Mouse (Mus musculus) WW6 (cell line): ENCODE measurements around the gene Cfap43.

Experiments used
- DNase-seq: peaks from one replicate; pipeline ENCODE4 v3.0.0-alpha.2; 2013; ENCODE audit warnings: low read depth, low spot score

Gene Cfap43

DNA sequence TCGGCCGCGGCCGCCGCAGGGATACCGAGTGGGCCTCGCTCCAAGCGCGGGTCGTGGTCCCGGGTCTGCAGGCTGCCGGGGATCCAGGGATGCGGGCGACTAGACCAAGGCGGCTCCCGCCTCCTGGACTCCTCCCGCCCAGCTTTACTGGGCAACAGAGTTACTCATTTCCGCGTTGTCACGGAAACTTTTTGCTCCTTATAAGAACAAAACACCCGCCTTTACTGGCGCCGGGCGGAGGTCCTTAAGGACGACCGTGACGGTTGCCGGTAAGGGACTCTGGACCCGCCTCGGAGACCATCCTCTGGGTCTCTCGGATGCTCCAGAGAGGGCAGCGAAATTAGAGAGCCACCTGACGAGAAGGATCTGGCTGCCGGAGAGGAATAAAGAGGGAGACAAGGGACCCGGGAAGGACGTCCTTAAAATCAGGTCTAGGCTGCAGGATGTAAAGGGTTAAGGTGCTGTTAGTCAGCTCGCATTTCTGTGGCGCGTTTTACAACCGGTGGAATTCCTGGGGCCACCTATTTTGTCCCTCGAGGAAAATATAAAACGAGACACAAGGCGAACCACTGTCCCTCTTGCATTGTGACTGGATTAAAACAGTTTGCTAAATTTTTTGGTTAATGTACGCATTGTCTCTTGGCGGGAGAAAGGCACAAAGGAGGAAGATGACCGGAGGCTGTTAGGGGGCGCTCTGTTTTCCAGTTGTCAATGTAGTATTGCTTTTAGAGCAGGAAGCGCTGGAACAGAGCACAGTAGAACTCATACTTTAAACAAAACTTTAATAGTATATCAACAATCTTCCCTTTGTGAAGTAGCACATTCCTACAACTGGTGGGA, at the start of gene Cfap43, which contains the start of gene Itprip:
Gene Cfap43, minus strand, starts transcription at position 162 of the 840 bp plus-strand sequence.
Gene Itprip, minus strand, starts transcription at position 174 of the 840 bp plus-strand sequence.
- DNase-seq, result no peak

DNA sequence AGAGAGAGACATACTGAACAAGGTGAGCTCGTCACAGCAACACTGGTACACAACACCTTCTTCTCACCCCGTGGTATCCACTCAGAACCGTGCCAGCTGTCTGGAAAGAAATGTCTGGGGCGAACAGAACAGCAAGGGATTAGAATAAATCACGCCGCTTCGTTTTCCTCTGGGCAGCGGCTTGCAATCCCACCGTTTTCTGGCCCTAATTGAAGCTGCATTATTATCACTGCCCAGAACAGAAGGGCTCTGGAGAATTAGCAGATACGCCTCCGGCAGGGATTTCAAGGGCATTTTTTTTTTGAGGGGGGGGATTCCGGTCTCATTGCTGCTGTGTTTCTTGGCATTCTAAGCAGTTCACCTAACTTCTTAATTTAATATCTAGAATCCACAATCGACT, 39.1 kb upstream of the Cfap43 start:
- no peak for DNase-seq

DNA sequence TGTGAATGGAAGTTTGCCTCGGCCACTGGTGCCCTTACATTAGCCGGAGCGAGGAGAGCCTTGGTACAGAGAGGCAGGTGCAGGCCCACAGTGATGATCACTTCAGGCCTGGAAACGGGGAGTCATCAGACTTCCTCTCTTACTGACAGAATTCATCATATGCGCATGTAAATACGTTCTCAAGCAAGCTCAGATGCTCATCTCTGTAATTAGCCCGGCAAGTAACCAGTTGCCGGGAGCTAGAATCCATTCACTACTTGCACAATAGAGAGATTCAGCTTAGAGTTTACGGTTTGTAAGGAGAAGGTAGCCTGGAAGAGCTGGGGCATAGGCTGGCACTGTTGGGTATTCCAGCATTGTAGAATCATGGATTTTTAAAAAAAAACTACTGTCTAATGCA, 34.1 kb upstream of the Cfap43 start:
- DNase-seq, result no peak

DNA sequence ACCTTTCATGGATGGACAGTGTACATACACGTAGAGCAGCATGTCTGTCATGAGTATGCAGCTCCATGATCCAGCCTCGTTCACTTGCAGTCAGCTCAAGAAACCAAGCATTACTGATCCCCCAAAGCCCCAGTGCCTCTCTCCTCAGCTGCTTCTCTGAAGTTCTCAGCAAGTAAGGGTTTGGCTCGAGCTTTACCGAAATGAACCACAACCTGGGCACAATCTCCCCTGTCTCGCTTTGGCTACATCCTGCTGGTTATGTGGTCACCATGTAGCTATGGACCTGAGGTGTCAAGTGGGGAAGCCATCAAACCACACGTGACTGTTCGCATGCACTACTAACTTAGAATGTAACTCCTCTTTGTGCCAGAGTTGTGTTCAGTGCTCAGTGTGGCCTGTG, 31.9 kb upstream of the Cfap43 start:
- no peak for DNase-seq

DNA sequence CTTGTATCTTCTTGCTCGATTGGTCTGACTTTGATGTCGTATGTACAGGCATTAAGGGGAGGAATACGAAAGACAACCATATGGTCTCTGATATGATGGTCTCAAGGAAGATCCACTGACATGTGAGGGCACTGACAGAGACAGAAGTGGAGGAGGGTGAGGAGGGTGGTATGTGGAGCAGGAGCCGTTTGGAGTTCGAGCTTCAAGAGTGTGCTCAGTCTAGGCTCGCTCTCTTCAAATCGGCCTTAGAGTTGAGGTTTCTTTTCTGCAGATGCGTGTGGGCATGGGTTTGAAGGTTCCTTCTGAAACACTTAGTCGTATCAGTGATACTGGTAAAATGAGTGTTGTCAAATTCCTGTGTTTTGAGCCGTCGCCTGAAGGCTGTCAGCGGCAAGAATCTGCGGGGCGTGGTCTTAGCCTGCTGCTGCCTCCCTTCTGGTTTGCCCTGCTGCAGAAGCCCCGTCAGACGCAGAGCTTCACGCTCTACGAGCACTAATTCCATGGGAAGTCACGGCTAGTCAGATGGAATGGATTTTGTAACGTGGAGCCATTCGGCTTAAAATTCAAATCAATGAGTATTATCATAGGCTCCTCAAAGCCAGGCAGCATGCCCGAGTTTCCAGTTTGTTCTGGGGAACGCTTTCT, 27.9 kb upstream of the Cfap43 start:
- no peak for DNase-seq

DNA sequence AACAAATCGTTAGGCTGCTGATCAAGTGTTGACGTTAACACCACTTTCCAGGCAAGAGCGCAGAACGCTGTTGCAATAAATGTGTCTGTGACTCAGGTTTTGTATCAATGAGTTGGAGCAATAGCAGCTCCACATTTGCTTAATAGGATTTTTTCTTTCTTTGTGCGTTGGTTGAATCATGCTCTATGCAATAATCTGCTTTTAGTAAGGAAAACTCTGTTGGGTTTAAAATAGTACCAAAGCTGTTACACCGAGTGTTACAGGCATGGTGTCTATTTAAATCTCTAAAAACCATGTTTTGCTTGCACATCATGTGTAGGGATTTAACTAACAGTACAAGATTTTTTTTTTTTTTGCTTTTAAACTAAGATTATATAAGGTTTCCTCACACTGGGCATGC, 20.3 kb upstream of the Cfap43 start:
- no peak for DNase-seq

DNA sequence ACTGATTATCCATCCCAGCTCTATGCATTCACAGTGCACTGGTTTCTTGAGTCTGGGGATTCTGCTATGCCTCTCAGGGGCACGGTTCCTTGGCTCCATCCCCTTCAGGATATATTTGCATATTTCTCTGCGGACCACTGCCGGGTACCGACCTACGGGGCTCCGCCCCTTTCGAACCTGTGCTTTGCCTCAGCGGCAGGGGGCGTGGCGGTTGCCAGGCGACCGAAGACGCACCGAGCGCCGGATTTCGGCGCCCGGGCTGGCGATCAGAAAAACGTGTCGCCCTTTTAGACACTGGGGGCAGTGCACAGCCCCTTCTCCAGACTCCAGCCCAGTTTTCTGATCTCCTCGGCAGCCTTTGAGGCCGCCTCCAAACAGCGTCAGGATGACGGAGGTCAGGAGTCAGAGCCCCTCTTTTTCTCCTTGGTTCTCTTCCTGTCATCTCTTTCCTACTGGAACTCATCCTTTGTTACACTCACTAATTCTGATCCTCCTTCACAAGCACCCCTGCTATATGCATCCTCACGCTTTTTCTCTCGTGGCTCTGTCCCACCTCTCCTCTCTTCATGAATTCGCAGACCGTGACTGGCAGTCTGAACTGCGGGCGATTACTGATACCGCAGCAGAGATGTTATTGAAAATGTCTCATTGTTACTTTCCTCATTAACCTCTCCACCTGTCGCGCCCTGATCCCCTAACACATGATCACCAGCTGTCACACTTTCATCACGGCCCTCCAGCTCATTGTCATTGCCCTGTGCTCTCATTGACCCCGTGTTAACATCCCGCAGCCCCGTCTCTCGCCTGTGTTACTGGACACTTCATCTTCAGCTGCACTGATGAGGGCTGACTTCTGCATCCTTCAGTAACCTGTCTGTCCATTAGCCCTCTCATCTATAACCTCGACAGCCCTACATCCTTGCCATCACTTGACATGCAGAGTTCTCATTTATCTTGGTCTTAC, 18.6 kb upstream of the Cfap43 start, which contains the start of gene Cfap58:
Gene Cfap58, plus strand, starts transcription at position 233 of the 964 bp plus-strand sequence.
- DNase-seq, result peak; percentile 76

DNA sequence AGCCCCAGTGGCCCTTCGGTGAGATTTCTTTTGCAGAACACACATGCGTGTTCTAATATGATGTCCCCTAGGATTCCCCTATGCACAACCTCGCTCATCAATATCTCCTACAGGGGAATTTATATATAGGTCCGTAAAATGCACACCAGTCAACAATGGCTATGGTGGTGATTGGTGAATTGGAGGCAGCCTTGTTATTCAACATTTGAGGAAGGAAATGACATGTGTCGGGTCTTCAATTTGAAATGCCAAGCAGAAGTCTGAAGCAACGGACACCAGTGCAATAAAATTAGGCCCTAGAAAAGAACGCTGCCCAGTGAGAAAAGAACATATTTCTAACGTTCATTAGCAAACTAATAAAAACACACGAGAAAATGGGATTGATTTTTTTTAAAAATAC, 17.9 kb upstream of the Cfap43 start:
- no peak for DNase-seq

DNA sequence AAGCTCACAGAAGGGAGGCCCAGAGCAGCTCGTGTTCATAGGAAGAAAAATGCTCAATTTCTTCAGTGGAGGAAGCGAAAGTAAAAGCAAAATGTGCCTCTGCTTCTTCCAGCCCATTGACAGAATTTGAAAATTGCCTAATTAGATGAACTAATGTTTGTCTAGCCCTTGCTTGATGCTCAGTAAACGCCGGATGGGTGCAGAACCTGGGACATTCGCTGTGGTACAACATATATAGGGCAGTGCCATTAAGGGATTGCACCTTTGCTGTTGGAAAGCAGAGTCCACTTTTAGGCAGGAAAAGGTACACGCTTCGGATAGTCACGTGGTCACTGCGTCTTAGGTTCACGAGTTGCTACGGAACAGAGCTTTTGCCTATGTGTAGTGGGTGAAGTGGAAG, 17.4 kb upstream of the Cfap43 start:
- no peak for DNase-seq

DNA sequence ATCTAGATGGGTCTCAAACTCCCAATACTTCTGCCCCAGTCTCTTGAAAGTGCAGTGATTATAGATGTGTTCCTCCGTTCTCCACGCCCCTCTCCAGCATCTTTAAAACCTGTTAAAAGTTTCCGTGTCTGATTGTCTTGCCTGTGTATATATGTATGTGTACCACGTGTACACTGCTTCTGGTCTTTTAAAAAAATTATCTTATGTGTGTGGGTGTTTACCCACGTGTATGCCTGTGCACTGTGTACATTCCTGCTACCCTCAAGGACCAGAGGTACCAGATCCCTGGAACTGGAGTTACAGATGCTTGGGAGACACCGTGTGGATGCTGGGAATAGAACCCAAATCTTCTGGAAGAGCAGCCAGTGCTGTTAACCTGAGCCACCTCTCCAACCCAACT, 16.4 kb upstream of the Cfap43 start:
- no peak for DNase-seq

DNA sequence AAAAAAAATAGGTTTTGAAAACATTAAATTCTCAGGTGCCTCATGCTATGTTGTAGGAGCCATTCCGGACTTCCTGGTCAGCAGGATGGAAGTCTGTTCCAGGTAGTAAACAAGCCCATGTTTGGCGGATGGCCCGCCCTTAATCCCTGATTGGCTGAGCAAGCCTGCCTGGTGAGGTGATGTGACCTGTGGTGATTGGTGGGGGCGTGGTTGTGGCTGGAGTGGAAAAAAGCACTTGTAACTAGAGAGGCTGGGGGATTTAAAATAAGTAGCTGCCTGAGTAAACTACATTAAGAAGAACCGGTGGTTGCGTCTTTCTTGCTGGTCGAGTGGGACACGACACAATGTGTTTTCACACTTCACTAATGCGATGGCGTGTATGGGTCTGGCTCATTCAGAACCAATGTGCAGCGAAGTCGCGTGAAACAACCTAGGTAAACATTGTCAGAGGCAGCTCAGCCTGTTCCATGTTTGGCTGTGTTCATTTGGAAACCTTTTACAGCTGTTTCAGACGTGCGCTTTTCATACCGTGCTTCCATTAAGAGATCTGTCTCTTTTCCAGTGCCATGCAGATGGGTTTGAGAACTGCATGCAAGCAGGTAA, 15.7 kb upstream of the Cfap43 start:
- DNase-seq, result no peak

DNA sequence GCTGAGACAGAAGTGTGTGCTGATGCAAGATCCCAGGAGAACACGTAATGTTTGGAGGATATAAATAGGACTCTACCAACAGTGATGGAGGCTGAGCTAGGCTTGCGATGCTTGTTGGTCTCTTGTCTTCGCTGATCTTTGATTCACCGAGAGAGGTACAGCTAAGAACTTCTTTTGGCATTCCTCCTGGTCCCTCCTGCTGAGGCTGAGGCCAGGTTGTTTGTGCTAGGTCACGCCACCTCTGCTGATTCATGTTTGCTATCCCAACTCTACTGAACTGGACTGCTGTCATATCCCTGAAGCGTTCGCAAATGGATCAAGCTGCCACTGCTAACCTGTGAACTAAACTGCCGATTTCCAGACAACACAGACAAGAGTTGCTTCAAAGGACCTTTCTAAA, 15.1 kb upstream of the Cfap43 start:
- no peak for DNase-seq

DNA sequence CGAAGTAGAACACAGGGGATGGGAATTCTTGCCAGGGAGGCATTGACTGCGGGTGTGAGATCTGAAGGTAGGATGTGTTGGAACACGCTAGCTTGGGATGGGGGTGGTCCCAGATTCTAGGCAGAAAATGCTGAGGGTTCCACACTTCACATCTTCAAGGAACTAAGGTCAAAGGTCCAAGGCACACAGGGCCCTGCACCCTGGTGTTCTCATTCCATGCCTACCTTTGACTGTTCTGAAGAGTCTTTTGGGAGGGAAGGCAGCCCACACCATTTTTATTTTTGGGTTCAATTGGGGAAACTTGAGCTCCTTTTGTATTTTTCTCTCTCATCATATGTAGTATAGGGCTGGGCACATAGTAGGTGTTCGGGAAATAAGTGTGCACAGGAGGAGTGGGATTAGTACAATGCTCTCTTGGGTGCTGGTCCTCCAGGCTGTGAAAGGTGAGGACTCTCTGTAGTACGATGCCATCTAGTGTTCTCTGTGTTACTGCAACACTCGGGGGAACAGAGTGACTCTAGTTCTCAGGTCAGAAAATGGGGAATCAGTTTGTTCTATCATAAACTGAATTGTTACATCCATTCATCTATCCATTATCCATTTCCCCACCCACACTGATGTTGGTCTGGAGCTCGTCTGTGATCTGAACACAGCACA, 13.0 kb upstream of the Cfap43 start:
- no peak for DNase-seq

DNA sequence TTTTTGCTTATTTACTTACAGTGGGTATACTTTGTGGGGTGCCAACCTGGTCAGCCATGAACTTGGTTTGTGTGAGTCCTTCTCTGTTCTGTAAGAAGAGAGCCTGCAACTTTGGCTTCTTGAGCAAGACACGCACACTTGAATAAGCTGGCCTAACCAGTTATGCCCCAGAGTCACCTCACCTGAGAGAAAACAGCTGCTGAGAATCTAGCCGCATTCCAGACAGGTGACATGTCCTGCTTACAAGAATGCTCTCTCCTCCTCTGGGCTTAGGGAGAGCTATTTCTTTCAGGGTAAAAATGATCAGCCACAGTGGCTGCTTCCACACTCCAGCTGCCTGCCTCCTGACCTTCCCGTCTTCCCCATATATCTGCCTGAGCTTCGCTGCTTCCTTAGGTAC, 10.0 kb upstream of the Cfap43 start:
- DNase-seq, result no peak

DNA sequence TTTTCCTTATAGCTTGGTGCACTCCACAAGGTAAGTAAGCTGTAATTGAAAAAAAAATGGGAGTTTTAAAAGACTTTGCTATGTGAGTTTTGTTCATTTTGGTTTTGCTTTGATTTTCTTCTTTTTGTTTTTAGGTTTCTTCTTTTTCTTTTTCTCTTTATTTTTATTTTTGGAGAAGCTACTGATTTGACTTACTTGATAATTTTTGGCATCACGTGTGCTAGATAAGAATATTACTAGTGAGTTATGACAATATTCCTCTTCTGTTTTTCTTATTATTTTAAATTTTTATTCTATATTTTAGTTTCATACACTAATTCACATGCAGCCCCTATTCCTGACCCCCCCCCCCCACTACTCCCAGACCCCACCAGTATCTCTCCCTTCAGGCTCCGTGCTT, 7.9 kb upstream of the Cfap43 start:
- DNase-seq, result no peak

DNA sequence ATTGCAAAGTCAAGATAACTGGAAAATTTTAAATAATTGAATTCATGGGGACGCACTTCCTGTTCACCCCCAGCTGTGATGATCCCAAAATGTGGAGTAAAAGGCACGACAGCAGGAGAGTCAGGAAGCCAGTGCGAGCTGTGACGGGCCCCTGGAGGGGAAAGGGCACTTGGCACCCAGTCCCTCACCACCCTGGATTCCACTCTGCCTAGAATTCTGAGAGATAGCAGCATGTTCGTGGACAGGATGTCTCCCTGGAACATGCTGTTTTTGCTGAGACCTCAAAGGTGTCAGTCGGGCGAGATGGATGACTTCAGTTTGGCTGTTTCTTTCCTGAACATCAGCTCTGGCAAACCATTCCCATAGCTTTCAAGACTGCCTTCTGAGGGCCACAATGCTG, 6.7 kb upstream of the Cfap43 start:
- no peak for DNase-seq

DNA sequence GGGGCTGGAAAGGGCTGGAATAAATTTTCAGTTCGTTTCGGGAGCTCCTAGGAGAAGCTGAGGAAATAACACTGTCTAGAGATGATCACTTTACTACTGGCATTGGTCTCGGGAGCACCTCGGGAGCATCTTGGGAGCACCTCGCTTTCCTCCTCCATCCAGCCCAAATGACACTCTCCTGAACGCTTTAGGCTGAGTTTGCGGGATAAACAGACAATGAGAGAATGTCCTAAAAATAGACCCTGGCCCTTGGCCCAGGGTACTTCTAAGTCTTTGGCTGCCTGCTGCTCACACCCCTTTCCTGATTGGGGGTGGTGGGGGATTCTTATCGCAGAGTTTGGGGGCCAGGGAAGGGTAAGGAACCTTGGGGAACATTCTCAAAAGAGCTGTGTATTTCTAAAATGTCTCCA, 884 bp upstream of the Cfap43 start:
- no peak for DNase-seq

DNA sequence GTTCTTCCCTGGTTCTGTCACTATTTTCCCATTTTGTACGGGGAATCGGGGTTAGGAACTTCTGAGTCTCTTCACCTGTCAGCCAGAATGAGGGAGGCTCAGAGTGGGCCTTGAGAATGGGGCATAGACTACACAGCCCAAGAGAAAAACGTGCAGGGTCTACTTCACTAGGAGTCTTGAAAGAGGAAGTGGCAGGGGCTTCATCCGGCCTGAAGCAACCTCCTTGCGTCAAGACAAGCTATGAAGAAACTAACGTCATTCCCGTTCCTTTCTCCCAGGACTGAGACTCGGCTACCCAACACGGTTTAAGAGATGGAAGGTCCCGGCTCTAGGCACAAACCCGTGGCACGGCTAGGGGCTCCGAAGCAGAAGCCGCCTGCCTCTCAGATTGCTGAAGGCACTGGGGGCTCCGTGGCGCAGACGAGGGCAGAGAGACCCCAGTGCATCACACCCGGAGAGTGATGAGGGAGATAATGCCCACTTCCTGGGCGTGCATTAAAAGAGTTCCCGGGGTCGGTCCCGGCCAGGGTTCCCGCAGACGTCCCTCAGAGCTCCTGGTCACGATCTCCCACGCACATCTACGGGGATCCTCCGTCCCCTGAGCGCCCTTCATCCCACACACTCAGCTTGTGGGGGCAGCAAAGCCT, 509 bp downstream of the Cfap43 start:
- no peak for DNase-seq

DNA sequence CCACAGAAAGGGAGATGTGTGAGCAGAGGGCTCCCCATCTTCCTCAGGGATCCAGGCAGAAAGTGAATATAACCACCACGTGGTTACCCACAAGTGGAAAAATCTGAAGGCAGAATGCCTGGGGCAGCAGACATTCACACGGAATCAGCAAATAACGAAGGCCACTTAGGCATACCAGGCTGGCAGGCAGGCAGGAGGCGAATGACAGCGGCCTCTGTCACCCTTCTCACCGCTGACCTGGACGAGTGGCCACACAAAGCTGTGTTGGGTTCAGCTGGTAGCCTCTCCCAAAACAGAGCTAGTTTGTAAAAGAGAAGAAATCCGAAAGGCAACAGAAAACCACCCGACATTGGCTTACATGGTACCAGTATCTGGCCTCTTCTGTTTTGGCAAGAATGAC, 1.1 kb downstream of the Cfap43 start:
- no peak for DNase-seq

DNA sequence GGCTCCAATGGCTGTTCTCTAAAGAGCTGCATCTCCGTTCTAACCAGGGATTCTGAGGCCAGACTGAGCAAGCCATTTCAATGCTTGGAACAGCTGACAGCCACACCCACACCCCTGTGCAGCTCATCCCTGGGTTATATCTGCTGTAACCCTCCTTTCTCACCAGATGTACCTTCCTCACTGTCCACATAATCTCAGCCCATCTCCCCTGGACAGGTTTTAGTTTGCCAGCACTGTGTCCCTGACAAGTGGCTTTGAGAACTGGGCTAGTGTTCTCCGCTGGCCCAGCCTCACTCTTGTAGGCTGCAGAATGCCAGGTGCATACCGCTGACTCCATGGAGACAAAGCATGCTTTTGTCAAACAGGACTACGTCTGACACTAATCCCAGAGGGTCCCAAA, 1.7 kb downstream of the Cfap43 start:
- no peak for DNase-seq

DNA sequence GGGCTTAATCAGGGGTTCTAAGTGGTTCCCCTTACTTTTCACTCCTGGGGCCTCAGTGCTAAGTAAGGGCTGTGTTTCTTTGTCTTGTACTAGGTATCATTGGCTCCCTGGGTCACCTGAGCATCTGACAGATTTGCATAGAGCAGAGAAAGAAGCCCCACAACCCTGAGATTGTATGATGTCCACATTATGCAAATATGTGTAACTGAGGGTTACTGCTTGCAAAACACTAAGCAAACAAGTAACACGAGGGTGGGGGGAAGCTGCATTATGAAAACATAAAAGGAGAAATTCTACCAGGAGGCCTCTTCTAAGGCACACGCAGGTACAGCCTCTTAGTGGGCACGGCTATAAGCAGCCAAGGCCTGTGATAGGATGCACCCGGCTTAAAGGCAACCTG, 3.8 kb downstream of the Cfap43 start:
- DNase-seq, result no peak
